In the genomic region with DNA sequence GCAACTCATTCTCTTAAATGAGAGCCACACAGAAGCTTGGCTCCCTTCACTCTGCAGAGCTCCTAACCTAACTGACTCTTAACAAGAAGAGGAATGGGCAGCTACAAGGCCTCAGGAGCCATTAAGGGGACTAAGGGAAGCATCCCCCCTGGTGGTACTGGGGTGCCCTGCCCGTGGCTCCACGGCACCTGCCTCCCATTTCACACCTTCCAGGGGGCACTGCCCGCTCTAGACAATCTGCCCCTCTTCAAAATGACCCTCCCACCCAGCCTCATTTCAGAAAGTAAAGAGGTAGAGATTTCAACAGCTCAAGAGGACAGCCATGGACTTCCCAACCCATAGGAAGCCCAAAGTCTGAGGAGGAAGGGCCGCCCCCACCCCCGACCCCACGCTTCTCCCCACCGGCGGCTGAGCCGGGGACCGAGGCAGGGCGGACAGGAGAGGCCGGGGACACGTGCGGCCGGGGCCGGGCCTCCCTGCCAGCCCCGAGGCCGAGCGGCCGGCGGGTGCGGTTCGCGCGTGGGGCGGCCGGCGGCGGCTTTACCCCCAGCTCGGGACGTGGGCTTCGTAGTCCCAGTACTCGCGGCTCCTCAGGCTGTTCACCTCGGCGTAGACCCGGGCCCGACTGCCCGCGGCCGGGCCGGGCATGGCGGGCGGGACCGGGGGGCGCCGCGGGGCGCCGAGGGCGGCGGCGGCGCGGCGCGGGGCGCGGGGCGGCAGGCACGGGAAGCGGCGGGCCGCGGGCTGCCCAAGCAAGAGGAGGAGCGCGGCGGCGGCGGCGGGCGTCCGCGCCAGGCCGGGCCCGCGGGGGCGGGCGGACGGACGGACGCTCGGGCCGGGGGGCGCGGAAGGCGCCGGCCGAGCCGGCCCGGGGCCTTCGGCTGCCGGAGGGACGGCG, we compare ENCODE assay signal across 8 mouse cellular contexts. TPM values are rescaled to one million over a fixed set of nuclear protein-coding genes. Genes with fewer than 3 reads are reported as not detected.
A peak's percentile ranks its signal among the peaks of the same experiment; 100 is the strongest.
DNase-seq lines count a peak whose midpoint lies in the region; ATAC-seq and TF ChIP-seq lines count a peak whose summit lies in the region.

No protein-coding gene starts in this region.

- H3K9ac ChIP-seq in liver, embryonic 14.5 days (replicated peaks) = peak overlapping the region; percentile 94

- no peak for TF ChIP-seq EP300 in liver, embryonic 14.5 days (IDR thresholded peaks at IDR 0.05; ENCODE audit: low read depth)

- H3K27me3 ChIP-seq in liver, embryonic 14.5 days (ENCODE audit: control insufficient read depth, insufficient read depth, low read length) = no peaks in the 10 kb centered on the region

- peak; percentile 13 for DNase-seq in cerebellum, adult 11 months
- no peak for DNase-seq in cerebellum, postnatal 36 days
- peak; percentile 23 for DNase-seq in CD4-positive helper T cell, adult 2 months (ENCODE audit: low read depth, low spot score)
- peak; percentile 25 for DNase-seq in embryo, embryonic 11 days
- DNase-seq in heart, postnatal 4 days = peak; percentile 21
- DNase-seq in liver, embryonic 14.5 days (ENCODE audit: low read depth in 3 of 3, low spot score in 3 of 3) = no peak
- peak; percentile 18 for DNase-seq in retina, postnatal 1 day
- DNase-seq in left cerebral cortex, adult 11 months (ENCODE audit: low spot score) = no peak

- under 1% methylated on average over 72 of the region's 95 CpGs for WGBS in liver, embryonic 14.5 days (ENCODE audit: insufficient replicate concordance)

- H3K4me3 ChIP-seq in liver, embryonic 14.5 days (ENCODE audit: insufficient read depth in 1 of 2, low read depth in 2 of 2, low read length in 2 of 2) = peak overlapping the region; percentile 94 to 99

- TF ChIP-seq CTCF in liver, embryonic 14.5 days (IDR thresholded peaks at IDR 0.05; ENCODE audit: low read depth) = 0 out of 2 replicates have a peak, but pooled peaks have one; percentile 32

- peak; percentile 64 for ATAC-seq in liver, embryonic 14.5 days (ENCODE audit: insufficient read depth)

- peaks cover 16% of the 10 kb centered on the region for H3K36me3 ChIP-seq in liver, embryonic 14.5 days (replicated peaks; ENCODE audit: control insufficient read depth, insufficient read depth, low read depth)

- peaks cover 8 to 12% of the 10 kb centered on the region in 2 experiments for H3K4me1 ChIP-seq in liver, embryonic 14.5 days (replicated peaks; ENCODE audit: control insufficient read depth in 2 of 2, insufficient read depth in 2 of 2, low read length in 1 of 2)

- H3K9me3 ChIP-seq in liver, embryonic 14.5 days (ENCODE audit: control insufficient read depth, low read length) = no peaks in the 10 kb centered on the region

- no peak overlapping the region for H3K27ac ChIP-seq in liver, embryonic 14.5 days

- H3K4me2 ChIP-seq in liver, embryonic 14.5 days (ENCODE audit: low read depth) = peak overlapping the region; percentile 93

RNA-seq across cellular contexts. Expression of a gene that starts 1.8 kb away (rescaled TPM):
- 10 to 100 TPM; 52.5 to 59.4 TPM for total RNA-seq in heart, postnatal 4 days (2021)
- polyA plus RNA-seq in liver, embryonic 14.5 days (2012; rRNA removed) = 9.7 and 12.8 TPM in 2 replicates
- polyA plus RNA-seq in liver, embryonic 14.5 days (2014; fragmentation: Nextera tagmentation; extraction: Ambion mirVana) = 6.9 and 7.1 TPM in 2 replicates

RNA-seq across cellular contexts. Expression of a gene that starts 45.8 kb away (rescaled TPM):
- total RNA-seq in heart, postnatal 4 days (2021) = under 1 TPM; 0.69 to 0.81 TPM
- not detected in 2 replicates for polyA plus RNA-seq in liver, embryonic 14.5 days (2012; rRNA removed)
- polyA plus RNA-seq in liver, embryonic 14.5 days (2014; fragmentation: Nextera tagmentation; extraction: Ambion mirVana) = not detected in 2 replicates

RNA-seq across cellular contexts. Expression of a gene that starts 53.4 kb away (rescaled TPM):
- total RNA-seq in heart, postnatal 4 days (2021) = 10 to 100 TPM; 66.9 to 72.9 TPM
- polyA plus RNA-seq in liver, embryonic 14.5 days (2012; rRNA removed) = 22.0 and 30.1 TPM in 2 replicates
- 34.8 and 35.7 TPM in 2 replicates for polyA plus RNA-seq in liver, embryonic 14.5 days (2014; fragmentation: Nextera tagmentation; extraction: Ambion mirVana)

Comparison
In these comparisons a context has a peak if more than half of its experiments do, and no peak if none do; other contexts are left out.
1. DNase-seq: peak in cerebellum, adult 11 months (single experiment), CD4-positive helper T cell, adult 2 months (single experiment), embryo, embryonic 11 days (single experiment), heart, postnatal 4 days (single experiment) and retina, postnatal 1 day (single experiment); none in cerebellum, postnatal 36 days (0 of 2), liver, embryonic 14.5 days (0 of 3) and left cerebral cortex, adult 11 months (single experiment).